Comparison of ENCODE assay signal across 8 mouse cellular contexts in genomic region chr7:34910096-34911066, GRCm38 (mm10). TPM values are rescaled to one million over a fixed set of nuclear protein-coding genes. Genes with fewer than 3 reads are reported as not detected.
DNase-seq lines count a peak whose midpoint lies in the region; ATAC-seq and TF ChIP-seq lines count a peak whose summit lies in the region.

No protein-coding gene starts in this region.

- no peak for TF ChIP-seq EP300 in lung, postnatal 0 days (IDR thresholded peaks at IDR 0.05)

- H3K4me2 ChIP-seq in lung, postnatal 0 days (replicated peaks; ENCODE audit: low read depth, low read length), result no peak overlapping the region
- peak overlapping the region; percentile 18; the same call in 1 of the 2 replicates for H3K4me2 ChIP-seq in forebrain, embryonic 13.5 days

- ATAC-seq in lung, postnatal 0 days, result no peak
- ATAC-seq in forebrain, embryonic 13.5 days, result peak; percentile 34; the same call in 1 of the 2 replicates
- ATAC-seq in megakaryocyte-erythroid progenitor cell, adult 5-6 weeks (replicated peaks; ENCODE audit: low FRiP score, low TSS enrichment, poor library complexity, severe bottlenecking), result no peak

- 26% methylated on average over 24 of the region's 24 CpGs for WGBS in lung, postnatal 0 days
- WGBS in forebrain, embryonic 13.5 days, result 35% methylated on average over 24 of the region's 24 CpGs
- WGBS in limb, embryonic 10.5 days, result 32% methylated on average over 24 of the region's 24 CpGs

- no peaks in the 10 kb centered on the region for H3K27me3 ChIP-seq in lung, postnatal 0 days (replicated peaks; ENCODE audit: insufficient read depth, low read length)
- peaks cover 2% of the 10 kb centered on the region; the same call in 1 of the 2 replicates for H3K27me3 ChIP-seq in forebrain, embryonic 13.5 days
- peaks cover 7% of the 10 kb centered on the region; the same call in 1 of the 2 replicates for H3K27me3 ChIP-seq in limb, embryonic 10.5 days (ENCODE audit: low read depth, poor library complexity, severe bottlenecking)

- H3K4me3 ChIP-seq in lung, postnatal 0 days (ENCODE audit: low read depth, low read length), result no peak overlapping the region
- H3K4me3 ChIP-seq in forebrain, embryonic 13.5 days, result no peak overlapping the region
- no peak overlapping the region for H3K4me3 ChIP-seq in limb, embryonic 10.5 days

- H3K9me3 ChIP-seq in lung, postnatal 0 days (ENCODE audit: low read length), result no peaks in the 10 kb centered on the region
- H3K9me3 ChIP-seq in forebrain, embryonic 13.5 days (replicated peaks), result 0 out of 2 replicates have a peak, but pooled peaks cover 4% of the 10 kb centered on the region
- H3K9me3 ChIP-seq in limb, embryonic 10.5 days (replicated peaks), result no peaks in the 10 kb centered on the region

- no peak overlapping the region for H3K27ac ChIP-seq in lung, postnatal 0 days (ENCODE audit: low read length)
- H3K27ac ChIP-seq in forebrain, embryonic 13.5 days, result no peak overlapping the region
- no peak overlapping the region for H3K27ac ChIP-seq in limb, embryonic 10.5 days

- H3K4me1 ChIP-seq in lung, postnatal 0 days (ENCODE audit: insufficient read depth, low read depth, low read length), result peaks cover 5% of the 10 kb centered on the region; the same call in 1 of the 2 replicates
- H3K4me1 ChIP-seq in forebrain, embryonic 13.5 days, result peaks cover 16% of the 10 kb centered on the region
- peaks cover 30% of the 10 kb centered on the region for H3K4me1 ChIP-seq in limb, embryonic 10.5 days

- no peak for TF ChIP-seq CTCF in lung, postnatal 0 days (IDR thresholded peaks at IDR 0.05)

- DNase-seq in lung, postnatal 0 days (ENCODE audit: low spot score), result peak; percentile 6
- DNase-seq in lung, postnatal 14 days, result no peak
- peak; percentile 44 for DNase-seq in limb, embryonic 10.5 days (ENCODE audit: low spot score)
- DNase-seq in thymus, adult 18-20 months, result peak; percentile 24
- DNase-seq in heart, adult 9 months (ENCODE audit: low spot score in 2 of 2), result no peak
- DNase-seq in adrenal gland, adult 8-10 months, result no peak

- H3K9ac ChIP-seq in lung, postnatal 0 days (replicated peaks; ENCODE audit: low read depth), result no peak overlapping the region
- no peak overlapping the region for H3K9ac ChIP-seq in forebrain, embryonic 13.5 days

- H3K36me3 ChIP-seq in lung, postnatal 0 days (ENCODE audit: insufficient read depth, low read length), result no peaks in the 10 kb centered on the region
- no peaks in the 10 kb centered on the region for H3K36me3 ChIP-seq in forebrain, embryonic 13.5 days (ENCODE audit: poor library complexity, severe bottlenecking)
- no peaks in the 10 kb centered on the region for H3K36me3 ChIP-seq in limb, embryonic 10.5 days

RNA-seq across cellular contexts. Expression of gene Pepd, which starts 1.8 kb away (rescaled TPM):
- 44.5 and 54.8 TPM in 2 replicates for polyA plus RNA-seq in lung, postnatal 0 days (2015; fragmentation: Nextera tagmentation; extraction: Ambion mirVana)
- 46.5 and 52.1 TPM in 2 replicates for polyA plus RNA-seq in forebrain, embryonic 13.5 days (2015; fragmentation: Nextera tagmentation; extraction: Ambion mirVana)
- 75.2 and 75.8 TPM in 2 replicates for polyA plus RNA-seq in limb, embryonic 10.5 days (2016; fragmentation: Nextera tagmentation; extraction: Ambion mirVana)
- 20.8 and 35.4 TPM in 2 replicates for total RNA-seq in megakaryocyte-erythroid progenitor cell, adult 5-6 weeks (2014; fragmentation: Nextera tagmentation)
- total RNA-seq in megakaryocyte-erythroid progenitor cell, adult 5-6 weeks (2017), result 28.5 and 31.1 TPM in 2 replicates
- 100 to 1,000 TPM in 2 of 4 experiments, 10 to 100 TPM in 2; 76.5 to 139 (median 99.3) TPM for total RNA-seq in adrenal gland, adult 8-10 months (2022)

Comparison
In these comparisons a context has a peak if more than half of its experiments do, and no peak if none do; other contexts are left out.
1. DNase-seq: peak in lung, postnatal 0 days (single experiment), limb, embryonic 10.5 days (single experiment) and thymus, adult 18-20 months (2 of 2); none in lung, postnatal 14 days (single experiment), heart, adult 9 months (0 of 2) and adrenal gland, adult 8-10 months (single experiment).